Mouse (Mus musculus) thymus, adult 2 months (tissue): ENCODE measurements around the gene Pld6. TPM values are rescaled to one million over a fixed set of nuclear protein-coding genes. Genes with fewer than 3 reads are reported as not detected.

Source experiments
- DNase-seq: peaks from one replicate; pipeline ENCODE4 v3.0.0; 2021
- H3K27ac ChIP-seq: fragments of 200-500 bp; 2 replicates; pipeline ENCODE4 v1.5.1; 2012; ENCODE audit warnings: low read length, control low read depth; ENCODE audit not compliant: control insufficient read depth, insufficient read depth
- H3K27me3 ChIP-seq: fragments of 200-500 bp; 2 replicates; pipeline ENCODE4 v1.6.1; 2012; ENCODE audit warnings: mild to moderate bottlenecking, low read length, moderate library complexity, mixed read lengths; ENCODE audit not compliant: control insufficient read depth, insufficient read depth
- H3K36me3 ChIP-seq: fragments of 200-500 bp; 2 replicates; pipeline ENCODE4 v1.6.1; 2012; ENCODE audit warnings: mild to moderate bottlenecking, low read length, moderate library complexity; ENCODE audit not compliant: control insufficient read depth, insufficient read depth
- H3K4me1 ChIP-seq: fragments of 200-500 bp; replicated peaks from 2 replicates; pipeline ENCODE4 v1.6.1; 2012; ENCODE audit warnings: low read length; ENCODE audit not compliant: control insufficient read depth, insufficient read depth
- H3K4me3 ChIP-seq: fragments of 200-500 bp; 2 replicates; pipeline ENCODE4 v1.5.1; 2012; ENCODE audit warnings: mild to moderate bottlenecking, low read length, control low read depth, moderate library complexity; ENCODE audit not compliant: control insufficient read depth, insufficient read depth
- CTCF ChIP-seq: fragments of 200-500 bp; IDR thresholded peaks from 2 replicates; pipeline ENCODE4 v1.5.1; 2012; ENCODE audit warnings: mild to moderate bottlenecking, control low read depth, low read length, moderate library complexity, borderline replicate concordance; ENCODE audit not compliant: control insufficient read depth, poor library complexity, insufficient read depth; ENCODE audit errors: extremely low read depth
- POLR2A ChIP-seq: fragments of 200-500 bp; IDR thresholded peaks from 2 replicates; pipeline ENCODE4 v1.6.1; 2012; ENCODE audit warnings: mild to moderate bottlenecking, low read length, control low read depth, moderate library complexity; ENCODE audit not compliant: control insufficient read depth, poor library complexity, insufficient read depth; ENCODE audit errors: extremely low read depth
- WGBS: fragments of 180-500 bp; shearing (Covaris S2); methylation state at CpG from one replicate; pipeline ENCODE4 v1.1.7; 2018; 5-methylcytosine and 5-hydroxymethylcytosine counted together
- polyA plus RNA-seq: library from polyadenylated mRNA; depleted of rRNA; stranded (reverse); fragments of >200 nt; gene quantifications from 2 replicates; pipeline ENCODE4 v1.2.3, GENCODE M21; 2012

The Pld6 gene
- polyA plus RNA-seq, 1 experiment: 2.0 TPM

GRCm38 (mm10) chr11:59769307-59769706, 18.1 kb downstream of the Pld6 start:
- Histone ChIP-seq H3K4me3 (no peak overlapping the region), H3K4me1 (no peaks in the 10 kb centered on the region), H3K36me3 (peaks cover 91% of the 10 kb centered on the region), H3K27ac (no peak overlapping the region), H3K27me3 (no peaks in the 10 kb centered on the region)
- DNase-seq: no peak
- TF ChIP-seq POLR2A: no peak
- no peak for TF ChIP-seq CTCF
- WGBS: 95% methylated on average over 2 of the region's 2 CpGs

GRCm38 (mm10) chr11:59760796-59761195, 26.6 kb downstream of the Pld6 start:
- Histone ChIP-seq H3K27me3 (no peaks in the 10 kb centered on the region), H3K4me1 (no peaks in the 10 kb centered on the region), H3K27ac (no peak overlapping the region), H3K4me3 (no peak overlapping the region), H3K36me3 (peaks cover 65% of the 10 kb centered on the region)
- WGBS: 96% methylated on average over 6 of the region's 6 CpGs
- DNase-seq: no peak
- no peak for TF ChIP-seq CTCF
- TF ChIP-seq POLR2A: no peak

GRCm38 (mm10) chr11:59759626-59760025, 27.8 kb downstream of the Pld6 start:
- Histone ChIP-seq H3K4me3 (no peak overlapping the region), H3K27ac (no peak overlapping the region), H3K27me3 (no peaks in the 10 kb centered on the region), H3K4me1 (no peaks in the 10 kb centered on the region), H3K36me3 (peaks cover 65% of the 10 kb centered on the region)
- DNase-seq: no peak
- 93% methylated on average over 2 of the region's 2 CpGs for WGBS
- TF ChIP-seq CTCF (no peak), POLR2A (no peak)

GRCm38 (mm10) chr11:59759178-59759577, 28.3 kb downstream of the Pld6 start:
- WGBS: 95% methylated on average over 4 of the region's 4 CpGs
- Histone ChIP-seq H3K36me3 (peaks cover 64% of the 10 kb centered on the region), H3K4me1 (no peaks in the 10 kb centered on the region), H3K4me3 (no peak overlapping the region), H3K27ac (no peak overlapping the region), H3K27me3 (no peaks in the 10 kb centered on the region)
- DNase-seq: no peak
- TF ChIP-seq CTCF (no peak), POLR2A (no peak)

GRCm38 (mm10) chr11:59758191-59758985, 29.1 kb downstream of the Pld6 start:
- Histone ChIP-seq H3K4me1 (no peaks in the 10 kb centered on the region), H3K36me3 (peaks cover 69% of the 10 kb centered on the region), H3K27me3 (no peaks in the 10 kb centered on the region), H3K4me3 (no peak overlapping the region), H3K27ac (no peak overlapping the region)
- TF ChIP-seq POLR2A (no peak), CTCF (no peak)
- DNase-seq: no peak
- WGBS: 96% methylated on average over 9 of the region's 9 CpGs

GRCm38 (mm10) chr11:59756351-59756750, 31.1 kb downstream of the Pld6 start:
- no peaks in the 10 kb centered on the region for H3K4me1 ChIP-seq
- no peak overlapping the region for H3K4me3 ChIP-seq
- H3K27me3 ChIP-seq: no peaks in the 10 kb centered on the region
- peaks cover 77% of the 10 kb centered on the region for H3K36me3 ChIP-seq
- DNase-seq: no peak
- TF ChIP-seq POLR2A: no peak
- no peak for TF ChIP-seq CTCF
- no peak overlapping the region for H3K27ac ChIP-seq
- WGBS: 96% methylated on average over 4 of the region's 4 CpGs

GRCm38 (mm10) chr11:59754504-59754903, 32.9 kb downstream of the Pld6 start:
- no peaks in the 10 kb centered on the region for H3K27me3 ChIP-seq
- H3K27ac ChIP-seq: no peak overlapping the region
- H3K36me3 ChIP-seq: peaks cover 84% of the 10 kb centered on the region
- H3K4me1 ChIP-seq: no peaks in the 10 kb centered on the region
- no peak overlapping the region for H3K4me3 ChIP-seq
- 98% methylated on average over 6 of the region's 6 CpGs for WGBS
- no peak for TF ChIP-seq POLR2A
- no peak for TF ChIP-seq CTCF
- no peak for DNase-seq
